Mouse (Mus musculus): ENCODE measurements around the gene Esr2. TPM values are rescaled to one million over a fixed set of nuclear protein-coding genes. Genes with fewer than 3 reads are reported as not detected.

The Esr2 gene
- polyA plus RNA-seq, 1 experiment: 0.17 TPM

DNA sequence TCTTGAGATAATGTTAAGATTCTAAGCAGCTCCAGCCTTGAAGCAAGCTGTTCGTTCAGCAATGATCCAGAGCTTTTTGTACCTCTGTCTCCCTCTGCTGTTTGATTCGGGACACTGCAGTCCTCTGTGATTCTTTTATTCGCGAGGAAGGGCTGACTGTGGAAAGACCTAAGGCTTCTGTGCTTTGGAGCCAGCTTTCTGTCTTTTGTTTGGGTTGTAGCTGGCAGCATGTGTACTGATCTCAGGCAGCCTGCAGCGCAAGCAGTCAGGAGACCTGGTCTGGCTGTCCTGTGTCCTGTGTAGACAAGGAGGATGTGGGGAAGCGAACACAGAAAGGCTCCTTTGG is 19.6 kb upstream of the Esr2 start:
- no peak for TF ChIP-seq POLR2A (IDR thresholded peaks at IDR 0.05; ENCODE audit: low read depth, low read length)
- TF ChIP-seq CTCF (conservative IDR thresholded peaks at IDR 0.05; ENCODE audit: insufficient read depth, insufficient read length, low read depth, low read length): peak; percentile 71
- H3K4me3 ChIP-seq (ENCODE audit: insufficient read depth, low read depth, low read length): no peak overlapping the region
- H3K27me3 ChIP-seq (replicated peaks; ENCODE audit: control insufficient read depth, insufficient read depth, low read length): no peaks in the 10 kb centered on the region
- WGBS: 14% methylated on average over 6 of the region's 6 CpGs
- H3K4me1 ChIP-seq (ENCODE audit: control insufficient read depth, insufficient read depth, low read length): no peaks in the 10 kb centered on the region
- peak; percentile 83 for DNase-seq
- no peaks in the 10 kb centered on the region for H3K36me3 ChIP-seq (ENCODE audit: control insufficient read depth, insufficient read depth, low read length)
- no peak overlapping the region for H3K27ac ChIP-seq (ENCODE audit: insufficient read depth, low read depth, low read length)

GRCm38 (mm10) chr12:76195912-76196708 is 19.1 kb upstream of the Esr2 start:
- Histone ChIP-seq H3K36me3 (ENCODE audit: control insufficient read depth, insufficient read depth, low read length) (no peaks in the 10 kb centered on the region), H3K4me3 (ENCODE audit: insufficient read depth, low read depth, low read length) (peak overlapping the region; percentile 25), H3K4me1 (ENCODE audit: control insufficient read depth, insufficient read depth, low read length) (no peaks in the 10 kb centered on the region), H3K27me3 (replicated peaks; ENCODE audit: control insufficient read depth, insufficient read depth, low read length) (no peaks in the 10 kb centered on the region), H3K27ac (ENCODE audit: insufficient read depth, low read depth, low read length) (peak overlapping the region; percentile 45; the same call in 1 of the 2 replicates)
- peak; percentile 96 for DNase-seq
- no peak for TF ChIP-seq CTCF (conservative IDR thresholded peaks at IDR 0.05; ENCODE audit: insufficient read depth, insufficient read length, low read depth, low read length)
- no peak for TF ChIP-seq POLR2A (IDR thresholded peaks at IDR 0.05; ENCODE audit: low read depth, low read length)
- WGBS: under 1% methylated on average over 22 of the region's 22 CpGs

DNA sequence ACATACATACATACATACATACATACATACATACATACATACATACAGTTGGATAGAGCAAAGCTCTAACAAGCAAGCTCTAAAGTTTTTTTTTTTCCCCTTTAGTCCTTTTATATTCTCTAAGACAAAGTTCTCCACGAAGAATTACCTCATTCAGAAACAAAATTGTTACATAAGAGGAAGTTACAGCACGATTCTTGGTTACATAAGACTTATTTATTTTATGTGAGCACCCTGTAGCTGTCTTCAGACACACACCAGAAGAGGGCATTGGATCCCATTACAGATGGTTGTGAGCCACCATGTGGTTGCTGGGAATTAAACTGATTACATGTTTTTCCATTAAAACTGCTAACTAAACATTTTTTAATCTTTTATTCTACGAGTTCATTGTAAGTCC is 17.5 kb upstream of the Esr2 start:
- Histone ChIP-seq H3K36me3 (ENCODE audit: control insufficient read depth, insufficient read depth, low read length) (no peaks in the 10 kb centered on the region), H3K4me1 (ENCODE audit: control insufficient read depth, insufficient read depth, low read length) (no peaks in the 10 kb centered on the region), H3K4me3 (ENCODE audit: insufficient read depth, low read depth, low read length) (no peak overlapping the region), H3K27ac (ENCODE audit: insufficient read depth, low read depth, low read length) (no peak overlapping the region), H3K27me3 (replicated peaks; ENCODE audit: control insufficient read depth, insufficient read depth, low read length) (no peaks in the 10 kb centered on the region)
- peak; percentile 13 for DNase-seq
- WGBS: 29% methylated on average over 3 of the region's 3 CpGs
- TF ChIP-seq CTCF (conservative IDR thresholded peaks at IDR 0.05; ENCODE audit: insufficient read depth, insufficient read length, low read depth, low read length): no peak
- TF ChIP-seq POLR2A (IDR thresholded peaks at IDR 0.05; ENCODE audit: low read depth, low read length): no peak

- Histone ChIP-seq H3K4me3 (ENCODE audit: insufficient read depth, low read depth, low read length) (no peak overlapping the region), H3K27me3 (replicated peaks; ENCODE audit: control insufficient read depth, insufficient read depth, low read length) (no peaks in the 10 kb centered on the region), H3K27ac (ENCODE audit: insufficient read depth, low read depth, low read length) (no peak overlapping the region), H3K4me1 (ENCODE audit: control insufficient read depth, insufficient read depth, low read length) (no peaks in the 10 kb centered on the region), H3K36me3 (ENCODE audit: control insufficient read depth, insufficient read depth, low read length) (no peaks in the 10 kb centered on the region)
- TF ChIP-seq POLR2A (IDR thresholded peaks at IDR 0.05; ENCODE audit: low read depth, low read length) (no peak), CTCF (conservative IDR thresholded peaks at IDR 0.05; ENCODE audit: insufficient read depth, insufficient read length, low read depth, low read length) (peak; percentile 46)
- DNase-seq: peak; percentile 71
- WGBS: 47% methylated on average over 11 of the region's 11 CpGs
Measured at GRCm38 (mm10) chr12:76190940-76191339, 13.9 kb upstream of the Esr2 start.

DNA sequence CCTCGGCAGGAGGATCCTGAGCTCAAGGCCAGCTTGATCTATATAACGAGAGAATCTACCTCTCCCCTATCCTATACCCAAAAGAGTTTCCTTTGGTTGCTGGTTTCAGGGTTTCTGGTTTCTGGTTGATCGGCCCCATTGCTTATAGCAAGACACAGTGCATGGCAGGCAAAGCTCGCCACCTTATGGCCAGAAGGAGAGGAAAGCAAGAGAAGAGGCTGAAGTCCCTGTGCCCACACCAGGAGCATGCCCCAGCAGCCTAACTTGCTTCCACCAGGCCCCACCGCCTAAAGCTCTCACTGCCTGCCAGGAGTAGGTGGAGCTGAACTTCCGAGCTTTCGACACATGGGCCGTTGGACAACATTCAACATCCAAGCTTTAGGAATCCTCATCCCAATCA is 10.8 kb upstream of the Esr2 start:
- TF ChIP-seq CTCF (conservative IDR thresholded peaks at IDR 0.05; ENCODE audit: insufficient read depth, insufficient read length, low read depth, low read length): peak; percentile 61; the same call in 1 of the 2 replicates
- no peak for TF ChIP-seq POLR2A (IDR thresholded peaks at IDR 0.05; ENCODE audit: low read depth, low read length)

DNA sequence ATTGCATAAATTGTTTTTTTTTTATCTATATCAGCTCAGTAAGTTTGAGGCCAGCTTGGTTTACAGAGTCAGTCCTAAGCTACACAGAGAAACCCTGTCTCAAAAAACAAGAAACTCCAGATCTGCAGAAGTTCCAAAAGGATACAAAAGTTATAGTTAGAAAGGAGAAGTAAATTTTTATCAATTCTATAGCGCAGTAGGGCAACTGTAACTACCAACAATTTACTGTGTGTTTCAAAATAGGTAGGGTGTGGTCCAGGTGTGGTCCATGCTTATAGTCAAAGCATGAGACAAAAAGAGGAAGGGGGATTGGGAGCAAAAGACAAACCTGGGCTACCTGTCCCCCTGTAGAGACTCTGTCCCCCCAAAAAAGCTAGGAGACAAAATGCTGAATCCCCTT is 9.4 kb upstream of the Esr2 start:
- TF ChIP-seq POLR2A (IDR thresholded peaks at IDR 0.05; ENCODE audit: low read depth, low read length): no peak
- no peak for TF ChIP-seq CTCF (conservative IDR thresholded peaks at IDR 0.05; ENCODE audit: insufficient read depth, insufficient read length, low read depth, low read length)
- Histone ChIP-seq H3K27ac (ENCODE audit: insufficient read depth, low read depth, low read length) (no peak overlapping the region), H3K4me1 (ENCODE audit: control insufficient read depth, insufficient read depth, low read length) (no peaks in the 10 kb centered on the region), H3K27me3 (replicated peaks; ENCODE audit: control insufficient read depth, insufficient read depth, low read length) (no peaks in the 10 kb centered on the region), H3K4me3 (ENCODE audit: insufficient read depth, low read depth, low read length) (no peak overlapping the region), H3K36me3 (ENCODE audit: control insufficient read depth, insufficient read depth, low read length) (no peaks in the 10 kb centered on the region)
- WGBS: 97% methylated on average over 1 of the region's 1 CpGs
- DNase-seq: no peak

More for the DNA sequence above, 10.8 kb upstream of the Esr2 start:
- WGBS: 43% methylated on average over 8 of the region's 8 CpGs
- no peaks in the 10 kb centered on the region for H3K27me3 ChIP-seq (replicated peaks; ENCODE audit: control insufficient read depth, insufficient read depth, low read length)
- no peaks in the 10 kb centered on the region for H3K36me3 ChIP-seq (ENCODE audit: control insufficient read depth, insufficient read depth, low read length)
- H3K4me3 ChIP-seq (ENCODE audit: insufficient read depth, low read depth, low read length): no peak overlapping the region
- DNase-seq: peak; percentile 40
- no peaks in the 10 kb centered on the region for H3K4me1 ChIP-seq (ENCODE audit: control insufficient read depth, insufficient read depth, low read length)
- no peak overlapping the region for H3K27ac ChIP-seq (ENCODE audit: insufficient read depth, low read depth, low read length)

DNA sequence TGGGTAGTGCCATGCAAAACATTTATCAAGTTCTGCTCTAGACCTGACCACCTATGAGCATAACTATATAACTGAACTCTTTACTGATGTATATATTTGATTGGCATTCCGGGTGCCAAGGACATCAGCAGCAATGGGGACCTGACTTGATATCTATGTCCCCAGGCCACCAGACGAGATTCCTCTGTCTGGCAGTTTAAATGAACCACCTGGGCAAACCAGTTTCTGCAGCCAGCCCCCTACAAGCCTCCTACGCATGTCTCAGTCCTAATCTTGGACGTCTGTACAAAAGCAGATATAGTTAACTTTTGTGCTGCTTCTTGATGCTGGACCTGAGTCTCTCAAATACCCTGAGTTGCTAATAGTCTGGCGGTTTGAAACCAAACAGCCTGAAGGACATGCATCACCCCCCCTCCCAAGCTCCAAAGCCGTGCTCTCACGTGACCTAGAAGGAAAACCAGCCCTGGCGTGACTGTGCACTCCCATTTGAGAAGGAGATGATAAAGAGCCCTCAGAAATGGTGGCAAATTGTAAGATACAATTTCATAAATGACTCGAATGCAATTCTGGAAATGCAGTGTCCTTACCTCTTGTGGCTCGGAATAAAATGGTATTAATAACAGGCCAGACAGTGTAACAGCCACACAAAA is 8.2 kb upstream of the Esr2 start:
- Histone ChIP-seq H3K36me3 (ENCODE audit: control insufficient read depth, insufficient read depth, low read length) (no peaks in the 10 kb centered on the region), H3K4me3 (ENCODE audit: insufficient read depth, low read depth, low read length) (no peak overlapping the region), H3K4me1 (ENCODE audit: control insufficient read depth, insufficient read depth, low read length) (no peaks in the 10 kb centered on the region), H3K27ac (ENCODE audit: insufficient read depth, low read depth, low read length) (no peak overlapping the region), H3K27me3 (replicated peaks; ENCODE audit: control insufficient read depth, insufficient read depth, low read length) (no peaks in the 10 kb centered on the region)
- 56% methylated on average over 10 of the region's 10 CpGs for WGBS
- no peak for TF ChIP-seq POLR2A (IDR thresholded peaks at IDR 0.05; ENCODE audit: low read depth, low read length)
- no peak for TF ChIP-seq CTCF (conservative IDR thresholded peaks at IDR 0.05; ENCODE audit: insufficient read depth, insufficient read length, low read depth, low read length)
- no peak for DNase-seq

All from kidney, adult 2 months (tissue).